Mouse (Mus musculus) midbrain, embryonic 15.5 days (tissue): ENCODE measurements around the gene Gm10228. TPM values are rescaled to one million over a fixed set of nuclear protein-coding genes. Genes with fewer than 3 reads are reported as not detected.
"Not testable (repeated sequence)": the region's sequence is repeated elsewhere in the genome, so short reads cannot be mapped to it uniquely, and the experiment has no call there.

ENCODE experiments used
- ATAC-seq: fragments of 200-750 bp; cut with Nextera tagmentation; replicated peaks from 2 replicates; pipeline ENCODE4 v1.8.0; 2017; ENCODE audit warnings: moderate TSS enrichment
- H3K27ac ChIP-seq: fragments of 300-500 bp; sonication (generic); 2 replicates; pipeline ENCODE4 v1.5.1; 2015; ENCODE audit warnings: mild to moderate bottlenecking, inconsistent platforms
- H3K27me3 ChIP-seq: fragments of 300-500 bp; sonication (generic); replicated peaks from 2 replicates; pipeline ENCODE4 v1.6.1; 2015; ENCODE audit warnings: inconsistent platforms
- H3K36me3 ChIP-seq: fragments of 300-500 bp; sonication (generic); replicated peaks from 2 replicates; pipeline ENCODE4 v1.6.1; 2015; ENCODE audit warnings: inconsistent platforms
- H3K4me1 ChIP-seq: fragments of 300-500 bp; sonication (generic); 2 replicates; pipeline ENCODE4 v1.6.1; 2015; ENCODE audit warnings: inconsistent platforms
- H3K4me2 ChIP-seq: fragments of 300-500 bp; sonication (generic); 2 replicates; pipeline ENCODE4 v1.6.1; 2015; ENCODE audit warnings: inconsistent platforms, mild to moderate bottlenecking, moderate library complexity
- H3K4me3 ChIP-seq: fragments of 300-500 bp; sonication (generic); 2 replicates; pipeline ENCODE4 v1.5.1; 2015; ENCODE audit warnings: mild to moderate bottlenecking, inconsistent platforms
- H3K9ac ChIP-seq: fragments of 300-500 bp; sonication (generic); 2 replicates; pipeline ENCODE4 v1.6.1; 2015; ENCODE audit warnings: mild to moderate bottlenecking, inconsistent platforms
- H3K9me3 ChIP-seq: fragments of 300-500 bp; sonication (generic); 2 replicates; pipeline ENCODE4 v1.6.1; 2016; ENCODE audit warnings: inconsistent platforms
- WGBS: fragments of 180-500 bp; shearing (Covaris S2); methylation state at CpG from one replicate; pipeline ENCODE4 v1.1.7; 2015; ENCODE audit warnings: mixed read lengths; 5-methylcytosine and 5-hydroxymethylcytosine counted together
- polyA plus RNA-seq: library from polyadenylated mRNA; unstranded; fragments of >200 nt; fragmentation: Nextera tagmentation; extraction: Ambion mirVana; gene quantifications from 2 replicates; pipeline ENCODE4 v1.2.1, GENCODE M21; 2015

Gm10228 gene
- not detected in 2 replicates for polyA plus RNA-seq

DNA sequence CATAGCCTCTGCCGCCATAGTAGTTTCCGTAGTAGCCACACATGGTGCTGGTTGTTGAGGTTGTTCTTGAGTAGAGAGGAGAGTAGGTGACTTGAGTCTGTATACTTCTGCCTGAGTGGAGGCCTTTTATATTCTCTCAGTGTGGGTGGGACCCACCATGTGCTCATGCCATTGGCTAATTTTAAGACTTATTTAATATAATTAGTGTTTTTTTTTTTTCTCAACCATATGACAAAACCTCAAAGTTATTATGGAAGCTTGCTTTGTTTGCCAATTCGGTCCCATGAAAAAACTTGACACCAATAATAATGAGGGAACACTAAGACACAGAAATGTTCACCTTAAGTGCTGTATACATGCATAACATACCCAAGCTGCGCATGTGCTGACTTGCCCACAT is at the start of gene Gm10228:
TSS of gene Gm10228 (minus strand) at position 101 of the 400 bp plus-strand sequence.
- H3K27ac ChIP-seq, H3K4me3 ChIP-seq, ATAC-seq, H3K9me3 ChIP-seq, H3K4me1 ChIP-seq, H3K27me3 ChIP-seq, H3K36me3 ChIP-seq, H3K9ac ChIP-seq, H3K4me2 ChIP-seq: not testable (repeated sequence)
- WGBS = 92% methylated on average over 2 of the region's 4 CpGs

- H3K4me1 ChIP-seq, H3K9me3 ChIP-seq, H3K27me3 ChIP-seq, H3K4me3 ChIP-seq, H3K9ac ChIP-seq, H3K36me3 ChIP-seq, ATAC-seq, H3K27ac ChIP-seq, H3K4me2 ChIP-seq: not testable (repeated sequence)
- WGBS = 75% methylated on average over 2 of the region's 2 CpGs
Observed at GRCm38 (mm10) chr16:89071041-89071440, 29.8 kb upstream of the Gm10228 start.

DNA sequence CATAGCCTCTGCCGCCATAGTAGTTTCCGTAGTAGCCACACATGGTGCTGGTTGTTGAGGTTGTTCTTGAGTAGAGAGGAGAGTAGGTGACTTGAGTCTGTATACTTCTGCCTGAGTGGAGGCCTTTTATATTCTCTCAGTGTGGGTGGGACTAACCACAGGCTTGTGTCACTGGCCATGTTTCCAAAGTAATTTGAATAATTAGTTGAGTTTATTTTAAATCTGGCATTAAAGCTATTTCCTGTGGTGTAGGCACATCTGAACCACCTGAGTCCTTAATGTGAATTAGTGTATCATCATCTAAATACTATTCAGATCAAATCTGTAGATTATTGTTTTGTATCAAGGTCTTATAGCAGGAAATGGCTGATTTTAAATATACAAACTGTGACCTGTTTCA is 22.6 kb upstream of the Gm10228 start, which contains the start of gene 1110025L11Rik:
TSS of gene 1110025L11Rik (minus strand) at position 101 of the 400 bp plus-strand sequence.
- H3K36me3 ChIP-seq, H3K9me3 ChIP-seq, H3K27me3 ChIP-seq, H3K4me1 ChIP-seq, H3K9ac ChIP-seq, H3K4me3 ChIP-seq, H3K4me2 ChIP-seq, H3K27ac ChIP-seq, ATAC-seq: not testable (repeated sequence)
- WGBS = no CpG with 5 or more reads among the region's 2 CpGs

DNA sequence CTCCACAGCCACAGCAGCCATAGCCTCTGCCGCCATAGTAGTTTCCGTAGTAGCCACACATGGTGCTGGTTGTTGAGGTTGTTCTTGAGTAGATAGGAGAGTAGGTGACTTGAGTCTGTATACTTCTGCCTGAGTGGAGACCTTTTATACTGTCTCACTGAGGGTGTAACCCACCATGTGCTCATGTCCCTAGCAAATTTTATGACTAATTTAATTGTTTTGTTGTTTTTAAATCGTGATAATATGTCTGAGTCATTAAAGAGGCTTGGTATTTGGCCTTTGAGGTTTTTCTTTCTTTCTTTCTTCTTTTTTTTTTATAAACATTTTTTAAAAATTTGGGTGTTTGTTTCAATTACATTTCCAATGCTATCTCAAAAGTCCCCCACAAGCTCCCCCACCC is 6.5 kb upstream of the Gm10228 start, which contains the start of gene Krtap6-5:
TSS of gene Krtap6-5 (minus strand) at position 101 of the 400 bp plus-strand sequence.
- H3K4me2 ChIP-seq = no peak within 1 kb of the TSS
- no peaks in the 10 kb centered on the region for H3K9me3 ChIP-seq
- ATAC-seq = no peak
- 92% methylated on average over 3 of the region's 3 CpGs for WGBS
- no peak within 1 kb of the TSS for H3K27ac ChIP-seq
- no peaks in the 10 kb centered on the region for H3K36me3 ChIP-seq
- H3K9ac ChIP-seq = no peak within 1 kb of the TSS
- H3K27me3 ChIP-seq = no peaks in the 10 kb centered on the region
- H3K4me3 ChIP-seq = no peak within 1 kb of the TSS
- no peaks in the 10 kb centered on the region for H3K4me1 ChIP-seq

GRCm38 (mm10) chr16:89031399-89031798 is 9.9 kb downstream of the Gm10228 start, which contains the start of gene Krtap6-1:
Krtap6-1 (plus strand) TSS chr16:89031699.
- not testable (repeated sequence) for H3K9me3 ChIP-seq, H3K4me2 ChIP-seq, H3K27ac ChIP-seq, ATAC-seq, H3K36me3 ChIP-seq, H3K27me3 ChIP-seq, H3K9ac ChIP-seq, H3K4me3 ChIP-seq, H3K4me1 ChIP-seq
- WGBS = 94% methylated on average over 3 of the region's 3 CpGs

DNA sequence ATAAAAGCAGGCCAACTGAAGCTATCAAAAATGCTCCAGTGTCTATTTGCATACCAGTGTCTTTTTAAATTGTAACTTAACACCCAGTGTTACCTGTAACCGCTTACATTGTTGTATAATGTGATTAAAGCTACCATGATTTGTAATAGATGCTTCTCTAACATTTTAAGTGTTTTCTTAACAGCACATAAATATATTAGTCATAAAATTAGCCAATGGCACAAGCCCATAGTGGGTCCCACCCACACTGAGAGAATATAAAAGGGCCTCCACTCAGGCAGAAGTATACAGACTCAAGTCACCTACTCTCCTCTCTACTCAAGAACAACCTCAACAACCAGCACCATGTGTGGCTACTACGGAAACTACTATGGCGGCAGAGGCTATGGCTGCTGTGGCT is 26.3 kb downstream of the Gm10228 start, which contains the start of gene Gm10229:
TSS of gene Gm10229 (plus strand) at position 301 of the 400 bp plus-strand sequence.
- not testable (repeated sequence) for ATAC-seq, H3K4me3 ChIP-seq, H3K9ac ChIP-seq, H3K4me1 ChIP-seq, H3K36me3 ChIP-seq, H3K4me2 ChIP-seq, H3K27ac ChIP-seq, H3K27me3 ChIP-seq, H3K9me3 ChIP-seq
- 99% methylated on average over 3 of the region's 3 CpGs for WGBS

DNA sequence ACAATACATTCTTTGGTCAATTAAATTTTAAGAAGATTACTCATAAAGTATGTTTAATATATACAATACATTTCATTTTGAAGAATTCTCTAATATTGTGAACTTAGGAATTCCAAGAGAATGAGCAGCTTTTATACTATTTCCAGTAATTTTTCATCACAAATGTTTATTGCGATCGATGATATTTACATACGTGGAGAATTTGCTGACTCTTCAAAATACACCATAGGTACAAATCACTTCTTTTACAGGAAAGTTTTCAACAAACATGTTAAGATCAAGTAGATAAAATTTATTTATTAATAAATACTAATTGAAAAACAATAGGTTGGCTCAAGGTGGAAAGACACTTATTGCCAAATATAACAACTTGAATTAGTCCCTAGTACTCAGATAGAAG is 27.3 kb downstream of the Gm10228 start:
- H3K9ac ChIP-seq = no peak overlapping the region
- no peak overlapping the region for H3K4me3 ChIP-seq
- ATAC-seq = no peak
- H3K27me3 ChIP-seq = no peaks in the 10 kb centered on the region
- no peaks in the 10 kb centered on the region for H3K36me3 ChIP-seq
- H3K9me3 ChIP-seq = no peaks in the 10 kb centered on the region
- H3K4me2 ChIP-seq = no peak overlapping the region
- H3K27ac ChIP-seq = no peak overlapping the region
- no peaks in the 10 kb centered on the region for H3K4me1 ChIP-seq
- 97% methylated on average over 3 of the region's 3 CpGs for WGBS

DNA sequence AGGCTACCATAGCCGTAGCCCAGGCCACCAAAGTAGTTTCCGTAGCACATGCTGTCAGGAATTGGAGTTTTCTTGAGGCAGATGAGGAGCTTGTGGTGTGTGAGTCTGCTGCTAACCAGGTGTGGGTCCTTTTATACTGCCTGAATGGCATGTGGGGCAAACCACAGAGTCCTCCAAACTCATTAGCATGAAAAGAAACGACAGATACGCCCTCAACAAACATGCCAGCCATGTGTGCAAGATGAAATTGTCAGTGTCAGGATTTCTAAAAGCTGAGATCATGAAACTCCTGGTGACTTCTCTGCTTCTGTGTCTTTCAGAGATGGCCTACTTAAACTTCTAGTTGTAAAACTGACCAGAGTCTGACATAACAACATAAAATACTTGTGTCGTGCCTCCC is 30.6 kb downstream of the Gm10228 start, which contains the start of gene Krtap22-2:
TSS of gene Krtap22-2 (minus strand) at position 101 of the 400 bp plus-strand sequence.
- H3K27me3 ChIP-seq = no peaks in the 10 kb centered on the region
- H3K4me2 ChIP-seq = no peak within 1 kb of the TSS
- WGBS = 86% methylated on average over 5 of the region's 5 CpGs
- no peaks in the 10 kb centered on the region for H3K4me1 ChIP-seq
- no peak within 1 kb of the TSS for H3K9ac ChIP-seq
- no peaks in the 10 kb centered on the region for H3K9me3 ChIP-seq
- H3K36me3 ChIP-seq = no peaks in the 10 kb centered on the region
- no peak for ATAC-seq
- H3K4me3 ChIP-seq = no peak within 1 kb of the TSS
- no peak within 1 kb of the TSS for H3K27ac ChIP-seq

Other genes starting within 250 kb of the Gm10228 start
- not detected in 2 replicates for gene Gm20741, start 229.3 kb downstream of the Gm10228 start, polyA plus RNA-seq
- not detected in 2 replicates for gene Krtap15, start 221.3 kb downstream of the Gm10228 start, polyA plus RNA-seq
- not detected in 2 replicates for gene Krtap14, start 215.3 kb downstream of the Gm10228 start, polyA plus RNA-seq
- not detected in 2 replicates for gene Krtap19-1, start 172.1 kb downstream of the Gm10228 start, polyA plus RNA-seq
- not detected in 2 replicates for gene Krtap19-2, start 167.2 kb downstream of the Gm10228 start, polyA plus RNA-seq
- gene Krtap19-3, start 163.4 kb downstream of the Gm10228 start, polyA plus RNA-seq = not detected in 2 replicates
- not detected in 2 replicates for gene Krtap19-4, start 156.4 kb downstream of the Gm10228 start, polyA plus RNA-seq
- gene Krtap19-5, start 145.0 kb downstream of the Gm10228 start, polyA plus RNA-seq = not detected in 2 replicates
- gene Krtap19-9b, start 109.2 kb downstream of the Gm10228 start, polyA plus RNA-seq = not detected in 2 replicates
- not detected in 2 replicates for gene Krtap16-3, start 78.6 kb downstream of the Gm10228 start, polyA plus RNA-seq
- not detected in 2 replicates for gene Krtap22-2, start 30.7 kb downstream of the Gm10228 start, polyA plus RNA-seq
- gene Gm10229, start 26.2 kb downstream of the Gm10228 start, polyA plus RNA-seq = not detected in 2 replicates
- not detected in 2 replicates for gene Krtap6-1, start 9.8 kb downstream of the Gm10228 start, polyA plus RNA-seq
- gene Krtap6-5, start 6.4 kb upstream of the Gm10228 start, polyA plus RNA-seq = not detected in 2 replicates
- not detected in 2 replicates for gene 1110025L11Rik, start 22.5 kb upstream of the Gm10228 start, polyA plus RNA-seq
- gene Krtap6-3, start 42.5 kb upstream of the Gm10228 start, polyA plus RNA-seq = not detected in 2 replicates
- gene Gm6358, start 99.4 kb upstream of the Gm10228 start, polyA plus RNA-seq = not detected in 2 replicates
- gene Gm10061, start 109.6 kb upstream of the Gm10228 start, polyA plus RNA-seq = not detected in 2 replicates
- gene Gm9789, start 116.5 kb upstream of the Gm10228 start, polyA plus RNA-seq = not detected in 2 replicates
- not detected in 2 replicates for gene Gm7735, start 128.0 kb upstream of the Gm10228 start, polyA plus RNA-seq
- gene 1110057P08Rik, start 133.3 kb upstream of the Gm10228 start, polyA plus RNA-seq = not detected in 2 replicates
- gene Krtap20-2, start 164.4 kb upstream of the Gm10228 start, polyA plus RNA-seq = not detected in 2 replicates